Mouse (Mus musculus) erythroblast, embryonic 14.5 days (primary cell): ENCODE data around the gene Slc3a2.

Experiments used
- GATA1 ChIP-seq: IDR thresholded peaks from 2 replicates; pipeline ENCODE4 v1.6.1; 2012; ENCODE audit warnings: low read length, inconsistent platforms, mixed read lengths
- TAL1 ChIP-seq: IDR thresholded peaks from 3 replicates; pipeline ENCODE4 v1.6.1; 2012; ENCODE audit warnings: low read length, inconsistent platforms, mixed read lengths

DNA sequence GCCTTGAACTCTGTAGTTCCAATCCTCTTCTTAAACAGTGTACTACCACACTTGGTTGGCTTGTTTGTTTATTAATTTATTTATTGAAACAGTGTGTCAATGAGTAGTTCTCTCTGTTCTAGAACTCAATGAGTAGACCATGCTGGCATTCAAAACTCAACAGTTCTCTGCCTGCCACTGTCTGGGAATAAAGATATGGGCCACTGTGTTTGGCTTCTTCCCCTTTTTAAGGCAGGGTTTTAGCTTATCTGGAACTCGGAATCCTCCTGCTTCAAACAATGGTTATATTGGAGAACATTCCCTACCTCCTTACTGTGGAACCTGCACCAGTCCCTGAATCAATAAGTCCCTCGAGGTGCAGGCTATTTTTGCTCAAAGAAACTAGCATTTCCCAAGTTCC lies 35.7 kb upstream of the Slc3a2 start:
- TF ChIP-seq GATA1 (no peak), TAL1 (no peak)
